Mouse (Mus musculus) urinary bladder, postnatal 4 days (tissue): ENCODE measurements around the gene Crisp3.
"Not testable (repeated sequence)": the region's sequence is repeated elsewhere in the genome, so short reads cannot be mapped to it uniquely, and the experiment has no call there.

ENCODE experiments used
- DNase-seq, 2 experiments: peaks; one replicate each; pipeline ENCODE4 v3.0.0; 2021 to 2022; ENCODE audit warnings: low spot score in 2 of 2

The Crisp3 gene

DNA sequence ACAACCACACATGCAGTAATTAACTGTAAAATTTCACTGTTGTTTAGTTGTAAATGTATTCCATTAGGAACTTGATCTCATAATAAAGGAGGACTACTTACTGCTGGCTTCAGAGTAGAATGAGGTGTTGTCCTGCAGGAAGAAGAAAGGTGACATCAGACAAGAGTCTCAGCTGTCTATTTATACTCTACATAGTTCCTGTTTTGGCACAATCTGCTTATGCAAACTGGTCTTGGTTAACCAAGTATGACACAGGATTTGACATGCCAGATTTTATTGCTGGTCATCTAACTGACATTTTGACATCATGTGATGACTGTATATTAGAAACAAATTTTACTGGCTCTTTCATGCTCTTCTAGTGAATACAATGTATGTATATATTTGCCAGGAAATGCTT, at the start of gene Crisp3:
TSS of gene Crisp3 (minus strand) at position 154 of the 400 bp plus-strand sequence.
- no peak for DNase-seq

DNA sequence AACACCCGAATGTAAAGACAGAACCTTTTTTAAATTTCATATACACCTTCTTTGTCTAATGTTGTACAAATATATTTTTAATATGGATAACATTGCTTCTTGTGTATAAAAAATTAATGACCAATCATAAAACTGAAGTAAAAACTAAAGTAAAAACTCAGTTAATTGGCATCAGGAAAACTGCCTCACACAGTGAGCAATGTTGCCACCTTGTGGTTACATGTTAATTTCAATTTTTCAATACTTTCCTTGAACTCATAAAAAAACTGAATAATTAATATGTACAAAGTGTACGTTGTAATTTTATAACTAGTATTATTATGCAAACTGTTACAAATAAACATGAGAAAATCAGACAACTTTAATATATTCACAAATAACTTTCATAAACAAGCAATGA, 43.3 kb upstream of the Crisp3 start:
- no peak for DNase-seq

DNA sequence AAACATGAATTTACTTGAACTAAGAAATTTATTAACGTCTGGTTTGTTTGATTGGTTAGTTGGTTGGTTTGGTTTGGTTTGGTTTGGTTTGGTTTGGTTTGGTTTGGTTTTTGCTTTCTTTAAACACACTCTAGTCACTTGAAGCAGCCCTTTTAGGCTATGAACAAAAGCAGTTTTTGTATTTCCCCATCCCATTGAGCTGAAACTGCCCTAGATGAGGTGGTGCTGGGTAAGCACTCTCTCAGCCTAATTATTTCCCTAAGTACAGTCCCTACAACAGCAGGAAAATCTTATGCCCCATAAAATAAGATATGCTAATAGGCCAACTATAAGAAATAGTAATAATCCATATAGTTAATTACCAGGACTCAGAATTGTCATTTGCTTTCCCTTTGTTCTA, 33.4 kb upstream of the Crisp3 start:
- DNase-seq, result no peak

DNA sequence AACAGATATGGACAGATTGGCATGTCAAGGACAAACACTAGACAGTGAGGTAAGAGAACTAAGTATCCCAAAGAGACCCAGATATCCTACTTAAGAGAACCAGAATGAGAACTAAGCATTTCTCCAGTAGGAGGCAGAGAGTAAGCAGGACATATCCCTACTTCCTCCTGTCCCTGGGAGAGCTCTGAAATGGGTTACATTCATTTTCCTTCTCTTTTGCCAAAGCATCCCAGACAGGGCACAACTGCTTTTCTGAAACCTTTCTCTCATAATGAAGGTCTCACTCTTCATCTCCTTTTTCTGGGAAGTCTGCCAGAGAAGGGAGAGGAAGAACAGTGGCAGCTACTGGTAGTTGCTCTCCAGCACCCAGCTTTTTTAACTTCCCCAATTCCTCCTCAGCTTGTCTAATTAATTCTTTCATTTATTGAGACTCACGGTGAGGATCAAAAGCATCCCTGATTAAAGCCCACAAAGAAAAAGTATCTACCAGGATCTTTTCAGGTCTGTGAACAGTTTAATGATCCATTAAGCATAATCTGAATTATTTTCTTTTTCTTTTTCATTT, 32.9 kb upstream of the Crisp3 start:
- no peak for DNase-seq

DNA sequence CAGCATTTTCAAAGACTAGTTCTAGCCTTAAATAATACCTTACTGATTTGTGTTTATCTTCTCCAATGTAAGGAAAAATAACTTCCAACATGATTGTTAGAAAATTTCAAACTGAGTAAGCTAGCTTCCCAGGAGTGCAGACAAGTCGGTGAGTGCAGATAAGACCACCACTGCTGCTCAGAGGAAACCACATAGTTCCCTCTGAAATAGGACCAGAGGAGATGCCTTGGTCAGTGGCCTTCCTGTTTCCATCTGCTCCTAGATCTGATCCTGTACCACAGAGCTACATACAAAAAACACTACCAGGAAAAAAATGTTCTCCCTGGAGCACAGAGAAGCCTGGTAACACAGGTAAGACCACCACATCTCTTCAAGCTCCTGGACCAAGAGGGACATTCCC, 10.4 kb upstream of the Crisp3 start:
- no peak for DNase-seq

DNA sequence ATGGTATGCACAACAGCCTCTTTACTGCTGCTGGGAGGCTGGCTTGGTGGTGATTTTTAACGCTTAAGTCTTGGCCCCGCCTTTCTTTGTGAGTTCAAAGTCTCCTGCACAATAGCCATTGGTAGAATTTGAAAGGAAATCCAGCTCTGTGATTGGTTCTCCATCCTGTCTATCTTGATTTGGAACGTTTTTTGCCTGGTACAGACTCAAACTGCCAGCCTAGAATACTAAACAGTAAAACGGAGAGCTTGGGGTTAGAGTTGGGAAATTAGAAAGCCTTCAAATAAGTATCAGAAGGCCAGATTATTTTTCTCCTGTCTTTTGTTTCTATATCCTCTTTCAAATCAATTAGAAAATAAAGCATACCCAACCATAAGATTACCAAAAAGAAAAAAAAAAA, 33.5 kb downstream of the Crisp3 start, which contains the start of gene Pgk2:
TSS of gene Pgk2 (minus strand) at position 101 of the 400 bp plus-strand sequence.
- no peak for DNase-seq

DNA sequence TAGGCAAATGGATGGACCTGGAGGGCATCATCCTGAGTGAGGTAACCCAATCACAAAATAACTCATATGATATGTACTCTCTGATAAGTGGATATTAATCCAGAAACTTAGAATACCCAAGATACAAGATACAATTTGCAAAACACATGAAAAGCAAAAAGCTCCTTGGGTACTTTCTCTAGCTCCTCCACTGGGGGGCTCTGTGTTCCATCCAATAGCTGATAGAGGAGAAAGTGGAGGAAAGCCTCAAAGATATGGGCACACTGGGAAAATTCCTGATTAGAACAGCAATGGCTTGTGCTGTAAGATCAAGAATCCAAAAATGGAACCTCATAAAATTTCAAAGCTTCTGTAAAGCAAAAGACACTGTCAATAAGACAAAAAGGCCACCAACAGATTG, 40.3 kb downstream of the Crisp3 start:
- DNase-seq, result not testable (repeated sequence)

DNA sequence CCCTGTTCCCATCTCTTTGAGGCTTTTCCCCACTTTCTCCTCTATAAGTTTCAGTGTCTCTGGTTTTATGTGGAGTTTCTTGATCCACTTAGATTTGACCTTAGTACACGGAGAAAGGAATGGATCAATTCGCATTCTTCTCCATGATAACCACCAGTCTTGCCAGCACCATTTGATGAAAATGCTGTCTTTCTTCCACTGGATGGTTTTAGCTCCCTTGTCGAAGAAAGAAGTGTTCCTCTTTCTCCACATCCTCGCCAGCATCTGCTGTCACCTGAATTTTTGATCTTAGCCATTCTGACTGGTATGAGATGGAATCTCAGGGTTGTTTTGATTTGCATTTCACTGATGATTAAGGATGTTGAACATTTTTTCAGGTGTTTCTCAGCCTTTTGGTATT, 51.9 kb downstream of the Crisp3 start:
- DNase-seq, result not testable (repeated sequence)
